Mouse (Mus musculus): Measurements from ENCODE around the gene Erp44. TPM values are rescaled to one million over a fixed set of nuclear protein-coding genes. Genes with fewer than 3 reads are reported as not detected.

Gene Erp44
- polyA plus RNA-seq, 1 experiment from 2014 or later: 73.4 TPM

DNA sequence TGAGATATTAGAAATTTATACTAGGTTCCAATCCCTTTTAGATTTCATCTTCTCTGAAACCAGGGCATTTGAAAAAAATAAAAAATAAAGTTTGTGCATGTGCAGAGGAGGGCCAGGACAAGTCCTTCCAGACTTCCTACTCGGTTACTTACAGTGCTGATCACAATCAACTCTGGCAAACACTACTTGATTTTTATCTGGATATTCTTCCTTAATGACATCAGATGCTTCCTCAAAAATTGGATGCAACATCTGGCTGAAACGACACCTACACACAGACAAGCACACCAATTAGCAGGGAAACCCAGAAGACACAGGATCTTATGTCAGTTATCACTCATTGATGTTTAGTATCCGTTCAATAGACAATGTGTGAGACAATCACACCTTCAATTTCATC lies 42.6 kb downstream of the Erp44 start:
- Histone ChIP-seq H3K9ac (no peak overlapping the region), H3K27ac (no peak overlapping the region), H3K9me3 (no peaks in the 10 kb centered on the region), H3K4me1 (no peaks in the 10 kb centered on the region), H3K4me3 (no peak overlapping the region), H3K4me2 (replicated peaks) (no peak overlapping the region), H3K27me3 (no peaks in the 10 kb centered on the region), H3K36me3 (peaks cover 4% of the 10 kb centered on the region; the same call in 1 of the 2 replicates)
- WGBS: 86% methylated on average over 3 of the region's 3 CpGs
- ATAC-seq (ENCODE audit: insufficient number of reproducible peaks, insufficient read depth, low FRiP score, low TSS enrichment): no peak

DNA sequence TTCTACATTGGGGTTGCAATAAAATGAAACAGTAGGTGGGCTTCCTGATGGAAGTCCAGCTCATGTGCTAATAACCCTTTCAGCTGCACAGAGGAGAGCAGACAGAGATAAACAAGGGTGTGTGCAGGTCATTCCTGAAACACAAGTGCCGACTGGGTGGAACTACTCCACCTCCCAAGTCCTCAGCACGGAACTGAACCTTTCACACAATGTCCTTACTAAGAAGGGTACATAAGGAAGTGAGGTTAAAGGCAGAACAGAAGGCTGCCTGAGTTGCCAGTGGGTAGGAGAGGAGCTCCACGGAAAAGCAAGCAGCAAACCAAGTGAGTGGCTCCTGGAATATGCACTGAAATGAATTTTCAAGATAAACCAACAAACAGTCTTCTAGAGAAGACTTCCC lies 52.6 kb downstream of the Erp44 start:
- 68% methylated on average over 3 of the region's 3 CpGs for WGBS
- no peaks in the 10 kb centered on the region for H3K4me1 ChIP-seq
- ATAC-seq (ENCODE audit: insufficient number of reproducible peaks, insufficient read depth, low FRiP score, low TSS enrichment): no peak

GRCm38 (mm10) chr4:48225604-48226003 lies 53.8 kb downstream of the Erp44 start:
- Histone ChIP-seq H3K27ac (no peak overlapping the region), H3K4me1 (no peaks in the 10 kb centered on the region), H3K4me2 (replicated peaks) (no peak overlapping the region), H3K4me3 (no peak overlapping the region), H3K9ac (no peak overlapping the region), H3K36me3 (no peaks in the 10 kb centered on the region), H3K27me3 (no peaks in the 10 kb centered on the region), H3K9me3 (no peaks in the 10 kb centered on the region)
- 53% methylated on average over 3 of the region's 3 CpGs for WGBS
- no peak for ATAC-seq (ENCODE audit: insufficient number of reproducible peaks, insufficient read depth, low FRiP score, low TSS enrichment)

More for the DNA sequence above, 52.6 kb downstream of the Erp44 start:
- no peak overlapping the region for H3K27ac ChIP-seq
- no peaks in the 10 kb centered on the region for H3K36me3 ChIP-seq
- no peaks in the 10 kb centered on the region for H3K9me3 ChIP-seq
- no peak overlapping the region for H3K9ac ChIP-seq
- no peak overlapping the region for H3K4me3 ChIP-seq
- H3K27me3 ChIP-seq: no peaks in the 10 kb centered on the region
- no peak overlapping the region for H3K4me2 ChIP-seq (replicated peaks)

DNA sequence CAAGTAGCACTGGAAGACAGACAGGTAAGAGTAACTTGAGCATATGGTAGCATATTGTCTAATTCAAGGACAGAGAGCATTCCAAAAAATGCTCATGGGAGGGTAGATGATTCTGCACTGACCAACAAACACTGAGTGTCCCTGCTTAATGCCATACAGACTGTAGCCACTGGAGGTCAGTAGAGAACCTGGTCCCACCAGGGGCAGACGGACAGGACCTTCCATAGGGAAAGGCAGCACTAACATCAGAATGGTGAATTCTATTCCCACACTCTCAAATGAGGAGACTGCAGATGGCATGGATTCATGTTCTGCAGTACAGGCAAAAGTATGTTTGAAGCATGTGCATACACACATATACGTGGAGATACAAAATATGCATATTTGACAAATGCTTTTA lies 54.2 kb downstream of the Erp44 start:
- 24% methylated on average over 2 of the region's 2 CpGs for WGBS
- Histone ChIP-seq H3K4me3 (no peak overlapping the region), H3K9ac (no peak overlapping the region), H3K27me3 (no peaks in the 10 kb centered on the region), H3K36me3 (no peaks in the 10 kb centered on the region), H3K4me1 (no peaks in the 10 kb centered on the region), H3K27ac (no peak overlapping the region), H3K4me2 (replicated peaks) (no peak overlapping the region), H3K9me3 (no peaks in the 10 kb centered on the region)
- no peak for ATAC-seq (ENCODE audit: insufficient number of reproducible peaks, insufficient read depth, low FRiP score, low TSS enrichment)

- Histone ChIP-seq H3K9me3 (no peaks in the 10 kb centered on the region), H3K4me2 (replicated peaks) (no peak overlapping the region), H3K4me3 (no peak overlapping the region), H3K9ac (no peak overlapping the region), H3K36me3 (peaks cover 18% of the 10 kb centered on the region), H3K27me3 (no peaks in the 10 kb centered on the region), H3K27ac (no peak overlapping the region), H3K4me1 (no peaks in the 10 kb centered on the region)
- WGBS: 87% methylated on average over 4 of the region's 4 CpGs
- no peak for ATAC-seq (ENCODE audit: insufficient number of reproducible peaks, insufficient read depth, low FRiP score, low TSS enrichment)
Measured at GRCm38 (mm10) chr4:48203564-48203963, 75.8 kb downstream of the Erp44 start.

GRCm38 (mm10) chr4:48198447-48198846 lies 80.9 kb downstream of the Erp44 start:
- Histone ChIP-seq H3K9me3 (no peaks in the 10 kb centered on the region), H3K36me3 (peaks cover 31% of the 10 kb centered on the region), H3K4me1 (no peaks in the 10 kb centered on the region), H3K27me3 (no peaks in the 10 kb centered on the region), H3K27ac (no peak overlapping the region), H3K4me2 (replicated peaks) (no peak overlapping the region), H3K4me3 (no peak overlapping the region), H3K9ac (no peak overlapping the region)
- no peak for ATAC-seq (ENCODE audit: insufficient number of reproducible peaks, insufficient read depth, low FRiP score, low TSS enrichment)
- 88% methylated on average over 8 of the region's 8 CpGs for WGBS

GRCm38 (mm10) chr4:48197925-48198324 lies 81.4 kb downstream of the Erp44 start:
- no peaks in the 10 kb centered on the region for H3K4me1 ChIP-seq
- no peak overlapping the region for H3K4me3 ChIP-seq
- H3K4me2 ChIP-seq (replicated peaks): no peak overlapping the region
- H3K36me3 ChIP-seq: peaks cover 27% of the 10 kb centered on the region
- no peaks in the 10 kb centered on the region for H3K9me3 ChIP-seq
- H3K27me3 ChIP-seq: no peaks in the 10 kb centered on the region
- H3K27ac ChIP-seq: no peak overlapping the region
- 85% methylated on average over 3 of the region's 3 CpGs for WGBS
- no peak for ATAC-seq (ENCODE audit: insufficient number of reproducible peaks, insufficient read depth, low FRiP score, low TSS enrichment)
- no peak overlapping the region for H3K9ac ChIP-seq

DNA sequence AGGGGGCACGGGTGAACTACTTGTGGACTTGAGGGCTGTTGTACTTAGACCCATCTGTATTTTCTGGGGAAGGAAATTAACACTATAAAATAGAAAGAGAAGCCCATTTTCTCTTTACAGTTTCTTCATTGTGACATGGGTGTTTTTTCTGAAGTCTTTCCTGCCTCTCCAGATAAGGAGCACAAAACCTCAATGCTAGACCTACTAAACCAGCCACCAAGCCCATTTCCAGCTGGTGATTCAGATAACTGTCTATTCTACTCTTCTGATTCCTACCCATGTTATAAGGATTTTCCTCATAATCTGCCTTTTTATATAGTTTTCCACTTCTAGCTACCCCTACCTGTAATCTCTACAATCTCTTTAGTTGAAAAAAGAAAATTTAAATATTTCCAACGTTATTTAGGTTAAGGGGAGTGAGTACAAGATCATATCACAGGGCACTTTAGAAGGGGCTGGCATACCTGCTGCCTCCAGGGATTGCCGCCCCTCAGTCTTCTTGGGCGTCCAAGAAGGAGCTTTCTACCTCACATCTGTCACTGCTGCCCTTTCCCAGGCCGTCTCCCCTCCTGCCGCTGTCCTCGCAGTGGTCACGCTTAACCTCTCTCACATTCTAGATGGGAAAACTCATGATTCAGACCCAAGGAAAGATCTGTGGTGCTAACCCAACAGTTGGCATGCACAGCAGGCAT lies 97.1 kb downstream of the Erp44 start:
- H3K4me3 ChIP-seq: no peak overlapping the region
- no peaks in the 10 kb centered on the region for H3K4me1 ChIP-seq
- no peak overlapping the region for H3K27ac ChIP-seq
- 0 out of 2 replicates have a peak, but pooled peaks cover 6% of the 10 kb centered on the region for H3K36me3 ChIP-seq
- 86% methylated on average over 8 of the region's 8 CpGs for WGBS
- H3K4me2 ChIP-seq (replicated peaks): no peak overlapping the region
- H3K9ac ChIP-seq: no peak overlapping the region
- 0 out of 2 replicates have a peak, but pooled peaks cover 3% of the 10 kb centered on the region for H3K9me3 ChIP-seq
- H3K27me3 ChIP-seq: no peaks in the 10 kb centered on the region
- ATAC-seq (ENCODE audit: insufficient number of reproducible peaks, insufficient read depth, low FRiP score, low TSS enrichment): no peak

GRCm38 (mm10) chr4:48181366-48181765 lies 98.0 kb downstream of the Erp44 start:
- H3K4me3 ChIP-seq: no peak overlapping the region
- no peak overlapping the region for H3K9ac ChIP-seq
- ATAC-seq (ENCODE audit: insufficient number of reproducible peaks, insufficient read depth, low FRiP score, low TSS enrichment): no peak
- no peak overlapping the region for H3K4me2 ChIP-seq (replicated peaks)
- 0 out of 2 replicates have a peak, but pooled peaks cover 6% of the 10 kb centered on the region for H3K36me3 ChIP-seq
- 72% methylated on average over 6 of the region's 6 CpGs for whole genome bisulfite sequencing
- H3K9me3 ChIP-seq: 0 out of 2 replicates have a peak, but pooled peaks cover 3% of the 10 kb centered on the region
- H3K27me3 ChIP-seq: no peaks in the 10 kb centered on the region
- no peaks in the 10 kb centered on the region for H3K4me1 ChIP-seq
- no peak overlapping the region for H3K27ac ChIP-seq

- ATAC-seq (ENCODE audit: insufficient number of reproducible peaks, insufficient read depth, low FRiP score, low TSS enrichment): no peak
- Histone ChIP-seq H3K27ac (no peak overlapping the region), H3K4me3 (no peak overlapping the region), H3K9ac (no peak overlapping the region), H3K36me3 (0 out of 2 replicates have a peak, but pooled peaks cover 6% of the 10 kb centered on the region), H3K4me2 (replicated peaks) (no peak overlapping the region), H3K9me3 (0 out of 2 replicates have a peak, but pooled peaks cover 3% of the 10 kb centered on the region), H3K4me1 (no peaks in the 10 kb centered on the region), H3K27me3 (no peaks in the 10 kb centered on the region)
- WGBS: 27% methylated on average over 2 of the region's 2 CpGs
Measured at GRCm38 (mm10) chr4:48180922-48181321, 98.4 kb downstream of the Erp44 start.

DNA sequence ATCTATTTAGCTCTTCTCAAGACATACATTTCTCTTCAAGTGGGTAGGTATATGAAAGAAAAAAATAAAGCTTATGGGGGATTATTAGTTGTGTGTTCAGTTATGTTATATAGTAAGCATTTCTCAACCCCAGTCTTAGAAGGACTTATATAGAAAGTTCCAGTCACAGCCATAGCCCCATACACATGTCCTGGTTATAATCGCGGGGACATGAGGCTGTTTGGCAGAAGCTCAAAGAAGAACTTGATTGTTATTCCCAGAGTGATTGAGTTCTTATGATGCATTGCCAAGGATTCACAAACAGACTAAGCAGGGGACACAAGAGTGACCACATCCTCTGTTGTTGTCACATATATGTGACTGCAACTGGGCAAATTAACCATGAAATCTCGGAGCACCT lies 103.7 kb downstream of the Erp44 start:
- Histone ChIP-seq H3K4me1 (no peaks in the 10 kb centered on the region), H3K9ac (no peak overlapping the region), H3K36me3 (no peaks in the 10 kb centered on the region), H3K27ac (no peak overlapping the region), H3K4me3 (no peak overlapping the region), H3K27me3 (no peaks in the 10 kb centered on the region), H3K9me3 (0 out of 2 replicates have a peak, but pooled peaks cover 3% of the 10 kb centered on the region), H3K4me2 (replicated peaks) (no peak overlapping the region)
- no peak for ATAC-seq (ENCODE audit: insufficient number of reproducible peaks, insufficient read depth, low FRiP score, low TSS enrichment)
- 91% methylated on average over 3 of the region's 3 CpGs for whole genome bisulfite sequencing

DNA sequence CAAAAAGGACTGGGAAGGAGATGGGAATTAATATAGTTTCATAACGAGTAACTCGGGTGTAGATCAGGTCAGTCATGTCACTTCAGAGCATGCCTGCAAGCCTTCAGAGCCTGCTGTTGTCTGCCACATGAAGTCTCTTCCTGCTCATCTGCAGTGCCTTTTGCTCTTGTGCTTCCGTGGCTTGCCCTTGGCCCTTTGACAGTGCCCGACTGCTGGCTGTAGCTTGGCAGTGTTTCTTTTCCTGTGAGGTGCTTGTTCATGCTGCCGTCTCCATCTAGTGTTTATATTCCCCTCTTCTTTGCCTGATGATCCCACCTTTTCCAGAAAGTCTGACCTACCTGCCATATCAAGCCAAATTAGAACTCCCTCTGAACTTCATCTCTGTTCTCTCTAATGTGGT lies 115.5 kb downstream of the Erp44 start:
- WGBS: 81% methylated on average over 5 of the region's 5 CpGs
- Histone ChIP-seq H3K9me3 (no peaks in the 10 kb centered on the region), H3K4me1 (no peaks in the 10 kb centered on the region)

More for the DNA sequence above, 115.5 kb downstream of the Erp44 start:
- Histone ChIP-seq H3K4me2 (replicated peaks) (no peak overlapping the region), H3K36me3 (peaks cover 24% of the 10 kb centered on the region), H3K27ac (no peak overlapping the region), H3K4me3 (no peak overlapping the region), H3K9ac (no peak overlapping the region), H3K27me3 (no peaks in the 10 kb centered on the region)
- no peak for ATAC-seq (ENCODE audit: insufficient number of reproducible peaks, insufficient read depth, low FRiP score, low TSS enrichment)
